Mouse (Mus musculus) kidney, adult 9 months (tissue): ENCODE results near the gene Rprm.

Source experiments
- DNase-seq: peaks from one replicate; pipeline ENCODE4 v3.0.0; 2022

The Rprm gene

GRCm38 (mm10) chr2:54085430-54086087 is at the start of gene Rprm:
TSS of gene Rprm (minus strand) at chr2:54085552.
- peak; percentile 73 for DNase-seq

GRCm38 (mm10) chr2:54119305-54119704 is 34.0 kb upstream of the Rprm start:
- DNase-seq, result no peak

DNA sequence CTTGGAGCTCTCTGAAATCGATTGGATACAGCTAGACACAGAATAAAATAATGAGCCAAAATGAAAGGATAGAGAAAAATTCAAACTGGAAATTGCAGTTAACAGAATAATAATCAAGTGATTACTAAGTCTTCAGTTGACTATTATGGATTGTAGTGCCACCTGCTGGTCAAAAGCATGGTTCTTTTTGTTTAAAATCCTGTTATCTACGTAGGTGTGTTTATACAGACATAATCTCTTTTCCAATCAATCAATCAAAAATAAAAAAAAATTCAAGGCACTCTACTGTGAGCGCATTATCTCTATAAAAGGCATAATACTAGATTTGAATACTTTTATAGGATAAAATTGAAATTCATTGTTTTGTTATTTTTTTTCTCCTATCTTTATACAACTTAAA is 33.5 kb upstream of the Rprm start:
- peak; percentile 42 for DNase-seq

GRCm38 (mm10) chr2:54111294-54111693 is 25.9 kb upstream of the Rprm start:
- DNase-seq, result no peak

- no peak for DNase-seq
Observed at GRCm38 (mm10) chr2:54106232-54106726, 20.9 kb upstream of the Rprm start.

GRCm38 (mm10) chr2:54099939-54100338 is 14.6 kb upstream of the Rprm start:
- no peak for DNase-seq

GRCm38 (mm10) chr2:54092616-54093015 is 7.3 kb upstream of the Rprm start:
- no peak for DNase-seq

DNA sequence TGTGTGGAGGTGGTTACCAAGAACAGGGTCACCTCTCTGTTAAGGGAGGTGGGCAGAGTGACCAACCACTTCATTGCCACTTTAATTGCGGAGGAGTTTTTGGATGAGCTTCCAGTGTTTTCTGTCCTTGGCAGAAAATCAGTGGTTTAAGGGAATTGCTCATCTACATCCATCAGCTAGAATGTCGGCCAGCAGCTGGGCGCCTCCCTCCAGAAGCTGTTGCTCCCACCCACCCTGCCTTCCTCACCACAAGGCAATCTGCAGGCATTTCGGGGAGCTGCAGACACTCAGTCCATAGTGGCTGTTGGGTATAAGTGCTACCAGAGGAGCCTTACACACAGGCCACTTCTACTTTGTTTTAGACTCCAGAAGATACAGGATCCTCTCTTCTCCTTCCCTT is 902 bp upstream of the Rprm start:
- no peak for DNase-seq

- DNase-seq, result no peak
Observed at GRCm38 (mm10) chr2:54084737-54085429, 469 bp downstream of the Rprm start.

GRCm38 (mm10) chr2:54083861-54084736 is 1.3 kb downstream of the Rprm start:
- DNase-seq, result no peak

- DNase-seq, result no peak
Observed at GRCm38 (mm10) chr2:54078961-54079360, 6.4 kb downstream of the Rprm start.

DNA sequence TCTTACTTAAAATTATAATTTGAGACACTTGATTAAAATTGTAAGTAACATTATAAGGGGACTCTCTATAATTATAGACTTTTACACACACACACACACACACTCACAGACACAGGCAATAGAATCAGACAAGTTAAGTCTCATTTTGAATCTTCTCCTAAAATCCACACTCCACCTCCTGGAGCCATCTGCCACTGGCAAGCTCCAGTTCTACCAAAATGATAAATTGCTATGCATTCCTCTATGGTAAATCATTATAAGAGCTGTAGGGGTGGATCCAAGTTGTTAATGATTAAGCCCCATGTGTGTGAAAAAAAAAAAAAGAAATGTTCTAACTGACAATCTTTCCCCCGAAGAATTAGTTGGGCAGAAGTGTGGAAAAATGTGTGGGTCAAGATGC is 13.8 kb downstream of the Rprm start:
- peak; percentile 47 for DNase-seq

GRCm38 (mm10) chr2:54062421-54062820 is 22.9 kb downstream of the Rprm start:
- DNase-seq, result no peak

DNA sequence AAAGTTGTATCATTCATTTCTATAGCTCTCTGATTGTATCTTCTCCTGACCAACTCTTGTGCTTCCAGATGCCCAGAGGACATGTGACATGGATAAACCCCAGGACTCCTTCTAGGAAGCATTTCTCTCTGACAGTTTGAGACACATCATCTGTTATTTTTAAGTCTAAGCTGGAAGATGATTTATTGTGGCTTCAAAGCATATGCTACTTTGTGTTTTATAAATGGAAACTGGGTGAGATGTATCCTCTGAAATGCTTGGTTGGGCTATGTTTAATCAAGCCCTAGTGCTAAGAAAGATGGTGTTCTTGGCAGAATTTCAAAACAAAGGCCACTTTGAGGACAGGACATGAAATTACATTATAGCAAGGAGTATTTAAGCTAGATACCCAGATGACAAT is 24.3 kb downstream of the Rprm start:
- DNase-seq, result no peak
